Mouse (Mus musculus): ENCODE measurements around the gene Fcgr1.

Fcgr1 gene

GRCm38 (mm10) chr3:96269511-96270474 lies 24.0 kb downstream of the Fcgr1 start, which contains the start of gene Hist2h2bb:
Gene Hist2h2bb (plus strand): TSS chr3:96269752.
- DNase-seq = peak; percentile 96

- peak; percentile 68 for DNase-seq
Measured at GRCm38 (mm10) chr3:96268776-96269378, 24.9 kb downstream of the Fcgr1 start.

- peak; percentile 85 for DNase-seq
Measured at GRCm38 (mm10) chr3:96268051-96268775, 25.6 kb downstream of the Fcgr1 start, which contains the start of gene Hist2h3b. Gene Hist2h3b (plus strand): TSS chr3:96268654.

GRCm38 (mm10) chr3:96267541-96267940 lies 26.2 kb downstream of the Fcgr1 start:
- DNase-seq = no peak

- DNase-seq = no peak
Measured at GRCm38 (mm10) chr3:96266132-96266710, 27.5 kb downstream of the Fcgr1 start.

- DNase-seq = peak; percentile 32
Measured at GRCm38 (mm10) chr3:96264404-96264949, 29.3 kb downstream of the Fcgr1 start.

- peak; percentile 58 for DNase-seq
Measured at GRCm38 (mm10) chr3:96263558-96264403, 30.0 kb downstream of the Fcgr1 start.

- DNase-seq = peak; percentile 97
Measured at GRCm38 (mm10) chr3:96262979-96263550, 30.7 kb downstream of the Fcgr1 start, which contains the start of gene Hist2h4. Gene Hist2h4 (minus strand): TSS chr3:96263311.

GRCm38 (mm10) chr3:96262216-96262875 lies 31.4 kb downstream of the Fcgr1 start:
- peak; percentile 95 for DNase-seq

GRCm38 (mm10) chr3:96261623-96262022 lies 32.1 kb downstream of the Fcgr1 start:
- no peak for DNase-seq

- DNase-seq = no peak
Measured at GRCm38 (mm10) chr3:96260220-96260619, 33.5 kb downstream of the Fcgr1 start.

- no peak for DNase-seq
Measured at GRCm38 (mm10) chr3:96257190-96257589, 36.6 kb downstream of the Fcgr1 start.

- DNase-seq = no peak
Measured at GRCm38 (mm10) chr3:96255926-96256593, 37.7 kb downstream of the Fcgr1 start.

GRCm38 (mm10) chr3:96254683-96255355 lies 39.0 kb downstream of the Fcgr1 start:
- no peak for DNase-seq

GRCm38 (mm10) chr3:96251787-96252186 lies 42.0 kb downstream of the Fcgr1 start:
- no peak for DNase-seq

- no peak for DNase-seq
Measured at GRCm38 (mm10) chr3:96250890-96251289, 42.9 kb downstream of the Fcgr1 start.

- DNase-seq = no peak
Measured at GRCm38 (mm10) chr3:96249034-96249345, 44.8 kb downstream of the Fcgr1 start.

- no peak for DNase-seq
Measured at GRCm38 (mm10) chr3:96248141-96249033, 45.4 kb downstream of the Fcgr1 start.

Measured in cerebellum, adult 11-12 months (tissue).